Mouse (Mus musculus): ENCODE results near the gene Larp4. TPM values are rescaled to one million over a fixed set of nuclear protein-coding genes. Genes with fewer than 3 reads are reported as not detected.

The Larp4 gene
- total and polyA plus RNA-seq, 3 experiments = 168 to 216 (median 193) TPM

DNA sequence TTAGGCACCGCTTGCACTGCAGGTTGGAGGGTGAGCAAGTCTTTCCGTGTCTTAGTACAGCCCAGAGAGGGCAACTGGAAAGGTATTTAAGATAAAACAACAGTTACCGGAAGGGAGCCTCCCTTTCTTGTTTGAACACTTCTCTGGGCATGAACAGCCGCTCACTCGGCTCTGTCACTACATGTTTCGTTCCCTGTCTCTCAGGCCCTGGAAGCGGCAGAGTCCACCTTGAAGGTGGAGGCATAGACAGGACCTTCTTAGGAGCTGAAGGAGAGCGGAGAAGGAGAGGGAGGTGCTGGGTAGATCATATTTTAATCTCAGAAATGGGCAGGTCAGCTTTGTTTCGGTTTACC lies 72.2 kb downstream of the Larp4 start:
- TF ChIP-seq E2F4 (IDR thresholded peaks at IDR 0.05; ENCODE audit: borderline replicate concordance, low read depth, low read length) (no peak), SMC3 (IDR thresholded peaks at IDR 0.05; ENCODE audit: low read depth, low read length) (no peak), ETS1 (IDR thresholded peaks at IDR 0.05; ENCODE audit: low read depth, low read length) (no peak), POLR2AphosphoS5 (IDR thresholded peaks at IDR 0.05; ENCODE audit: borderline replicate concordance, low read depth, low read length) (no peak), ZC3H11A (IDR thresholded peaks at IDR 0.05; ENCODE audit: low read depth, low read length) (no peak), KAT2A (conservative IDR thresholded peaks at IDR 0.05; ENCODE audit: low read depth, low read length) (no peak), MYC (IDR thresholded peaks at IDR 0.05; ENCODE audit: low read depth, low read length) (no peak), TAL1 (IDR thresholded peaks at IDR 0.05; ENCODE audit: low read length) (no peak), CHD1 (IDR thresholded peaks at IDR 0.05; ENCODE audit: low read depth, low read length) (no peak), MAZ (IDR thresholded peaks at IDR 0.05; ENCODE audit: low read depth, low read length) (no peak), POLR2AphosphoS2 (IDR thresholded peaks at IDR 0.05; ENCODE audit: low read length) (no peak), CTCF (IDR thresholded peaks at IDR 0.05 in 2 of 3, conservative IDR thresholded peaks at IDR 0.05 in 1 of 3; ENCODE audit: control insufficient read depth in 1 of 3, insufficient read depth in 1 of 3, low read depth in 2 of 3, low read length in 3 of 3, poor library complexity in 1 of 3, severe bottlenecking in 1 of 3) (no peak), MAFK (IDR thresholded peaks at IDR 0.05; ENCODE audit: borderline replicate concordance, low read depth, low read length) (no peak)
- no peak overlapping the region for H3K4me3 ChIP-seq (ENCODE audit: control insufficient read depth in 1 of 2, insufficient read depth in 1 of 2, low read depth in 2 of 2, low read length in 2 of 2)
- H3K36me3 ChIP-seq (ENCODE audit: control insufficient read depth in 1 of 2, insufficient read depth in 2 of 2, low read length in 2 of 2) = peaks cover 0 to 24% of the 10 kb centered on the region in 2 experiments; a peak in 2 of 4 replicates
- no peak for DNase-seq (ENCODE audit: low read depth, low spot score)
- no peak overlapping the region for H3K27ac ChIP-seq (ENCODE audit: control insufficient read depth, low read depth, low read length)
- H3K4me1 ChIP-seq (ENCODE audit: control insufficient read depth in 1 of 2, insufficient read depth in 2 of 2, low read length in 2 of 2) = peaks cover 7 to 22% of the 10 kb centered on the region in 2 experiments
- no peaks in the 10 kb centered on the region for H3K9me3 ChIP-seq (replicated peaks; ENCODE audit: insufficient read depth, low read length)
- H3K9ac ChIP-seq (ENCODE audit: control insufficient read depth, low read depth, low read length, poor library complexity, severe bottlenecking) = no peak overlapping the region
- H3K27me3 ChIP-seq (ENCODE audit: control insufficient read depth in 1 of 2, insufficient read depth in 2 of 2, low read length in 2 of 2) = no peaks in the 10 kb centered on the region
- H3K79me2 ChIP-seq (ENCODE audit: control insufficient read depth, insufficient read depth, low read length, poor library complexity) = peaks cover 34% of the 10 kb centered on the region

GRCm38 (mm10) chr15:100045576-100045975 lies 75.7 kb downstream of the Larp4 start:
- Histone ChIP-seq H3K27ac (ENCODE audit: control insufficient read depth, low read depth, low read length) (no peak overlapping the region), H3K9me3 (replicated peaks; ENCODE audit: insufficient read depth, low read length) (no peaks in the 10 kb centered on the region), H3K4me3 (ENCODE audit: control insufficient read depth in 1 of 2, insufficient read depth in 1 of 2, low read depth in 2 of 2, low read length in 2 of 2) (no peak overlapping the region), H3K79me2 (ENCODE audit: control insufficient read depth, insufficient read depth, low read length, poor library complexity) (peaks cover 25% of the 10 kb centered on the region), H3K27me3 (ENCODE audit: control insufficient read depth in 1 of 2, insufficient read depth in 2 of 2, low read length in 2 of 2) (no peaks in the 10 kb centered on the region), H3K4me1 (ENCODE audit: control insufficient read depth in 1 of 2, insufficient read depth in 2 of 2, low read length in 2 of 2) (peaks cover 4 to 11% of the 10 kb centered on the region in 2 experiments), H3K36me3 (ENCODE audit: control insufficient read depth in 1 of 2, insufficient read depth in 2 of 2, low read length in 2 of 2) (peaks cover 3 to 12% of the 10 kb centered on the region in 2 experiments), H3K9ac (ENCODE audit: control insufficient read depth, low read depth, low read length, poor library complexity, severe bottlenecking) (no peak overlapping the region)
- TF ChIP-seq ZNF384 (IDR thresholded peaks at IDR 0.05; ENCODE audit: low read depth, low read length) (no peak), GATA1 (IDR thresholded peaks at IDR 0.05; ENCODE audit: low read depth, low read length) (no peak), ZKSCAN1 (IDR thresholded peaks at IDR 0.05; ENCODE audit: low read depth, low read length) (no peak), TBP (IDR thresholded peaks at IDR 0.05; ENCODE audit: low read depth, low read length) (no peak), SMC3 (IDR thresholded peaks at IDR 0.05; ENCODE audit: low read depth, low read length) (no peak), JUND (IDR thresholded peaks at IDR 0.05; ENCODE audit: low read depth, low read length) (no peak), MAX (IDR thresholded peaks at IDR 0.05; ENCODE audit: low read length) (no peak), TAL1 (IDR thresholded peaks at IDR 0.05; ENCODE audit: low read length) (no peak), CHD2 (IDR thresholded peaks at IDR 0.05; ENCODE audit: low read length) (no peak), GABPA (IDR thresholded peaks at IDR 0.05; ENCODE audit: low read depth, low read length) (no peak), RCOR1 (IDR thresholded peaks at IDR 0.05; ENCODE audit: low read depth, low read length) (no peak), MYB (IDR thresholded peaks at IDR 0.05; ENCODE audit: low read depth, low read length) (no peak), SIN3A (IDR thresholded peaks at IDR 0.05; ENCODE audit: low read length) (no peak)
- DNase-seq (ENCODE audit: low read depth, low spot score) = no peak

Measured in MEL (cell line).